Mouse (Mus musculus): ENCODE data around the gene Bag3. TPM values are rescaled to one million over a fixed set of nuclear protein-coding genes. Genes with fewer than 3 reads are reported as not detected.

Gene Bag3
- total RNA-seq, 2 experiments from 2014 or later = 16.0 to 16.3 TPM

Small RNA genes within 50 kb of the gene (microRNA-seq; reads per million reads assigned to microRNA genes)
- gene Gm24365 = 0 reads per million in 2 experiments

Other genes with a start within 250 kb of the Bag3 start
- gene BC017158, start 225.4 kb upstream of the Bag3 start, total RNA-seq (2021) = 10 to 100 TPM; 24.0 to 25.9 TPM
- 10 to 100 TPM; 42.3 to 45.3 TPM for gene Rgs10, start 104.9 kb upstream of the Bag3 start, total RNA-seq (2021)
- 100 to 1,000 TPM in 1 of 2 experiments, 10 to 100 TPM in 1; 98.2 to 110 TPM for gene Tial1, start 61.9 kb upstream of the Bag3 start, total RNA-seq (2021)
- 100 to 1,000 TPM; 107 to 113 TPM for gene Inpp5f, start 87.7 kb downstream of the Bag3 start, total RNA-seq (2021)
- gene Mcmbp, start 216.9 kb downstream of the Bag3 start, total RNA-seq (2021) = 10 to 100 TPM; 27.4 to 28.1 TPM
- 10 to 100 TPM; 49.7 to 50.6 TPM for gene Sec23ip, start 221.3 kb downstream of the Bag3 start, total RNA-seq (2021)

Data from layer of hippocampus, adult 18-20 months (tissue).